Mouse (Mus musculus) heart, adult 2 months (tissue): ENCODE measurements around the gene Dera. TPM values are rescaled to one million over a fixed set of nuclear protein-coding genes. Genes with fewer than 3 reads are reported as not detected.

Source experiments
- DNase-seq, 2 experiments: peaks; one replicate each; pipeline ENCODE4 v3.0.0; 2021
- H3K27ac ChIP-seq: fragments of 200-600 bp; 2 replicates; pipeline ENCODE4 v1.8.1; 2022
- H3K27me3 ChIP-seq: fragments of 200-500 bp; 2 replicates; pipeline ENCODE4 v1.6.1; 2012; ENCODE audit warnings: mild to moderate bottlenecking, low read length, inconsistent platforms, mixed read lengths; ENCODE audit not compliant: control insufficient read depth, insufficient read depth
- H3K36me3 ChIP-seq: fragments of 200-500 bp; 2 replicates; pipeline ENCODE4 v1.6.1; 2012; ENCODE audit warnings: low read length, inconsistent platforms; ENCODE audit not compliant: control insufficient read depth, insufficient read depth
- H3K4me1 ChIP-seq: fragments of 200-500 bp; 2 replicates; pipeline ENCODE4 v1.6.1; 2011; ENCODE audit warnings: low read length; ENCODE audit not compliant: control insufficient read depth, insufficient read depth
- H3K4me3 ChIP-seq: fragments of 200-600 bp; 2 replicates; pipeline ENCODE4 v1.8.1; 2022
- H3K79me2 ChIP-seq: fragments of 200-500 bp; replicated peaks from 2 replicates; pipeline ENCODE4 v1.6.1; 2012; ENCODE audit warnings: mild to moderate bottlenecking, inconsistent platforms, low read length, moderate library complexity, mixed read lengths; ENCODE audit not compliant: control insufficient read depth, insufficient read depth
- H3K9ac ChIP-seq: fragments of 200-500 bp; 2 replicates; pipeline ENCODE4 v1.6.1; 2012; ENCODE audit warnings: low read depth, mild to moderate bottlenecking, control low read depth, inconsistent platforms, low read length, mixed read lengths
- CTCF ChIP-seq: fragments of 200-600 bp; IDR thresholded peaks from 2 replicates; pipeline ENCODE4 v1.8.1; 2022; ENCODE audit warnings: antibody characterized with exemption, mild to moderate bottlenecking, moderate library complexity
- EP300 ChIP-seq: fragments of 200-500 bp; IDR thresholded peaks from 2 replicates; pipeline ENCODE4 v1.6.1; 2011; ENCODE audit warnings: low read depth, low read length, control low read depth; ENCODE audit not compliant: insufficient read depth
- POLR2A ChIP-seq: fragments of 200-500 bp; IDR thresholded peaks from 2 replicates; pipeline ENCODE4 v1.6.1; 2011; ENCODE audit warnings: mild to moderate bottlenecking, low read depth, low read length, control low read depth; ENCODE audit not compliant: insufficient read depth
- WGBS: fragments of 180-500 bp; shearing (Covaris S2); methylation state at CpG from one replicate; pipeline ENCODE4 v1.1.7; 2018; 5-methylcytosine and 5-hydroxymethylcytosine counted together
- intact Hi-C: fragments of 180-260 bp; cut with DNase I; formaldehyde crosslinking; loops from one replicate; pipeline ENCODE4 v1.15.1; 2025
- polyA plus RNA-seq: library from polyadenylated mRNA; depleted of rRNA; stranded (reverse); fragments of >200 nt; gene quantifications from 2 replicates; pipeline ENCODE4 v1.2.3, GENCODE M21; 2012
- total RNA-seq, 2 experiments: library from RNA; stranded (reverse); gene quantifications; 2 replicates each; pipeline ENCODE4 v1.2.3; 2021

The Dera gene
- total and polyA plus RNA-seq, 3 experiments = 3.0 to 4.6 (median 4.1) TPM

GRCm38 (mm10) chr6:137766177-137766576 is 11.8 kb downstream of the Dera start:
- Histone ChIP-seq H3K4me1 (no peaks in the 10 kb centered on the region), H3K4me3 (no peak overlapping the region), H3K9ac (no peak overlapping the region), H3K27me3 (no peaks in the 10 kb centered on the region), H3K36me3 (no peaks in the 10 kb centered on the region), H3K27ac (no peak overlapping the region), H3K79me2 (no peaks in the 10 kb centered on the region; the same call in 1 of the 2 replicates)
- DNase-seq = no peak
- no peak for TF ChIP-seq POLR2A
- no peak for TF ChIP-seq EP300
- no peak for TF ChIP-seq CTCF
- intact Hi-C loops = no loop called here

DNA sequence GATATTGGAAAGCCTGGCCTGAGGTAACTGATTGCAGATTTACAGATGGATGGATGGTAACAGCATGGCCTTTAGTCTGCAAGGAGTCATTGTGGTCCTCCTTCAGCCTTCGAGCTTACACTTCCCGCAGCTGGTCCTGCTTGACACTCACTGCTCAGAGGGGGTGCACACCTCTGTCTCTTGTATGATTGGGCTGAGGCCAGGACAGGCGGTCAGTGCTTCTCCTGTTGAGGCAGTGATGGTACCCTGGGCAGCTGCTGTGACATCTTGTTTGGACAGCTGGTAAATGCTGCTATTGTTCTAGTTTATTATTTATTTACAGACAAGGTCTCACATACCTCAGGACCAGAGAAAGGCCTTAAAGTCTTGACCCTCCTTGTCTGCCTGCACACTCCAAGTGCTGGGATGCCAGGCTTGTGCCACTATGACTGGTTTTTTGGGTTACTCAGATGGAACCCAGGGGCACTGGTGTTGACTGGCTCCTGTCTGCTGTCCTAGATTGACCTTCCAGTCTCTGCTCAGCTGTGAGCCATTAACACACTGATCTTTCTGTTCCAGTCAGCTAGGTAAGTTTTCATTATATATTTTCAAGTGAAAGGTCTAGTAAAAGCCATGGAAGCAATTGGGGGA is 17.4 kb downstream of the Dera start:
- no peak overlapping the region for H3K4me3 ChIP-seq
- DNase-seq = no peak
- H3K79me2 ChIP-seq = no peaks in the 10 kb centered on the region
- H3K27me3 ChIP-seq = no peaks in the 10 kb centered on the region
- H3K36me3 ChIP-seq = no peaks in the 10 kb centered on the region
- H3K4me1 ChIP-seq = no peaks in the 10 kb centered on the region
- intact Hi-C loops = no loop called here
- no peak for TF ChIP-seq POLR2A
- no peak for TF ChIP-seq EP300
- no peak for TF ChIP-seq CTCF
- H3K27ac ChIP-seq = no peak overlapping the region
- 67% methylated on average over 3 of the region's 3 CpGs for WGBS
- no peak overlapping the region for H3K9ac ChIP-seq

DNA sequence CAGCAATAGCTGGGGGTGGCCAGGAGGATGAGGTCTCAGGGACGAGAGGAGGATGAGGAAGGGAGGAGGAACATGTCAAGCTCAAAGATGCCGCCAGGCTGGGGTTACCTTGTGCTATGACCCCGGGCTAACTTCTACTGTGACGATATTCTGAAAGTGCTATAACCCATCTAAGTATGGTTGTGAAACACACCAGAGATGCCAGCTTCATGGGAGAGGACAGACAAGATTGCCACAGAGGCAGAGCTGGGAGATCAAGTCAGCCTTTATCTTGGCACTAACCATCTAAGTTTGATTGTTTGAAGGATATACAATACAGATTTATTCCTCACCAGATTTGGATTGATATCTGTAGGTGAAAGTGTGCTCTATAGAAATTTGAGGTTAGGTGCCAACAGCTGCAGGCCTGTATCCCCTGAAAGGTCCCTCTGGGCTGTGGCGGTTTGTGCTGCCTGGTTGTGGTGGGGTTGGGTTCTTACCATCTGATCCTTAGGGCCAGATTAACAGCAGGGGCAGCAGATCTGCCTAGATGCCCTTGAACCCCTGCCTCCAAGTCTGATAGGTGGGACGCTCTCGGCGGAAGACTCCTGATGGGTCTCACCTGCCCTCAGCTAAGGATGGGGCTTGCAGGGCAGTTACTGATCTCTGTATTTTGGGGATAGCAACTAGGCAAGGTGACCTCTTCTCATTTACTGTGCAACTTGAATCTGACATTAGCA is 18.7 kb downstream of the Dera start:
- no peak overlapping the region for H3K4me3 ChIP-seq
- no peak overlapping the region for H3K9ac ChIP-seq
- no peaks in the 10 kb centered on the region for H3K36me3 ChIP-seq
- intact Hi-C loops = no loop called here
- TF ChIP-seq EP300 (no peak), CTCF (no peak), POLR2A (no peak)
- WGBS = 94% methylated on average over 8 of the region's 8 CpGs
- no peaks in the 10 kb centered on the region for H3K27me3 ChIP-seq
- H3K79me2 ChIP-seq = no peaks in the 10 kb centered on the region
- no peaks in the 10 kb centered on the region for H3K4me1 ChIP-seq
- DNase-seq = no peak
- no peak overlapping the region for H3K27ac ChIP-seq

DNA sequence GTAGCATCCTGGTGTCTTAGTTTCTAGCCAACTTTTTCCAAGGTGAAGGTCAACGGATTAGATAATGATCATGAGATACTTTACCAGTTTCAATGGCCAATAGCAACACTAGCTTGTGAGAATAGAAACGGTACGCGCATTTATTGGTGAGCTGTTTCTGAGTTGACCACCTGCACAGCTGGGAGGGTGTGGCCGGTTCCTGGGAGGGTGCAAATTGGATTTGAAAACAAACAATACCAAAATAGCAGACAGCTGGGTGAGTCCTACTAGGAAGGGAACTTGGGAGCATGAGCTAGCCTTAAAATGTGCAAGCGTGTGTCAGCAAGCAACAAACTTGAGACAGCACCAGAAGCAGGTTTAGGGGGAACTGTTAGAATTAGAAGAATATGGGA is 19.3 kb downstream of the Dera start:
- DNase-seq = no peak
- no peaks in the 10 kb centered on the region for H3K79me2 ChIP-seq
- H3K9ac ChIP-seq = no peak overlapping the region
- H3K4me1 ChIP-seq = no peaks in the 10 kb centered on the region
- H3K27me3 ChIP-seq = no peaks in the 10 kb centered on the region
- H3K27ac ChIP-seq = no peak overlapping the region
- intact Hi-C loops = no loop called here
- TF ChIP-seq EP300 (no peak), POLR2A (no peak), CTCF (no peak)
- WGBS = 82% methylated on average over 6 of the region's 6 CpGs
- no peak overlapping the region for H3K4me3 ChIP-seq
- no peaks in the 10 kb centered on the region for H3K36me3 ChIP-seq

- no peak for DNase-seq
- H3K79me2 ChIP-seq = no peaks in the 10 kb centered on the region
- no peak overlapping the region for H3K4me3 ChIP-seq
- H3K27ac ChIP-seq = no peak overlapping the region
- no peak overlapping the region for H3K9ac ChIP-seq
- no peaks in the 10 kb centered on the region for H3K4me1 ChIP-seq
- WGBS = 93% methylated on average over 13 of the region's 13 CpGs
- no peaks in the 10 kb centered on the region for H3K36me3 ChIP-seq
- H3K27me3 ChIP-seq = no peaks in the 10 kb centered on the region
- no peak for TF ChIP-seq POLR2A
- no peak for TF ChIP-seq CTCF
- TF ChIP-seq EP300 = no peak
- intact Hi-C loops = no loop called here
Observed at GRCm38 (mm10) chr6:137774166-137774565, 19.8 kb downstream of the Dera start.

DNA sequence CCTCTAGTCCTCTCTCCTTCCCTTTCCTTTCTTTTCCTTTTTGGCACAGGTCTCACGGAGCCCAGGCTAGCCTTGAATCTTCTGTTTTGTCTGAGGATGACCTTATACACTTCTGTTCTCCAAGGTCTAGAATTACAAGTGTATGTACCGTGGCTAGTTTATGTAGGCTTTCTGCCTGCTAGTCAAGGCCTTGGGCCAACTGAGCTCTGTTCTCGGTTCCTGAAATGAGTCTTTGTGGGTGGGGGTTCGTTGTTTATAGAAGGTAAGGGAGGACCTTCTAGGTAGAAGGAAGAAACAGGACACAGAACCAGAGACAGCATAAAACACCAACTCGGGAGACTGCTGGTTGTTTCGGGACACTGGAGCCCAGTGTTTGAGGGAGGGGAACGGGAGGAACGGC is 20.8 kb downstream of the Dera start:
- Histone ChIP-seq H3K4me1 (no peaks in the 10 kb centered on the region), H3K27me3 (no peaks in the 10 kb centered on the region), H3K79me2 (no peaks in the 10 kb centered on the region), H3K36me3 (no peaks in the 10 kb centered on the region), H3K4me3 (no peak overlapping the region), H3K9ac (no peak overlapping the region), H3K27ac (no peak overlapping the region)
- TF ChIP-seq CTCF = no peak
- no peak for TF ChIP-seq EP300
- TF ChIP-seq POLR2A = no peak
- intact Hi-C loops = no loop called here
- 93% methylated on average over 8 of the region's 8 CpGs for WGBS
- DNase-seq = no peak
